Mouse (Mus musculus): ENCODE results near the gene Rad9b. TPM values are rescaled to one million over a fixed set of nuclear protein-coding genes. Genes with fewer than 3 reads are reported as not detected.

Rad9b gene
- polyA plus RNA-seq, 1 experiment, result 7.2 TPM

DNA sequence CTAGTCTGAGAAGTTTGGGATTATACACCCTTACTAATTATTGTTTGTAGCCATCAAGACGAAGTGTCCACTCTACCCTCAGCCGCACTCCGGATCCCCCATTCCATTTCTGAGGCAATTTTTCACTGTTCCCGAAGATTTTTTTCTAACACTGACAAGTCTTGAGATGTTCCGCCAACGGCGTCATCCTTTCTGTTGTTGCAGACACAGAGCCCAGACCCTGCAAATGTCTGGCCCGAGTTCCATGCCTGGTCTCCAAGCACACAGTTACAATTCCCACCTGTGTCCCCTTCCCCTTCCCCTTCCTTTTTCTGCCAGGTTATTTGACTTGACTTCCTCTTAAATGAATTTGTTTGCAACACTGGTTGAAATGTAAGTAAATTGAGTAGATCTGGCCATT is 45.8 kb upstream of the Rad9b start:
- DNase-seq, result no peak
- H3K27me3 ChIP-seq (ENCODE audit: control insufficient read depth, insufficient read depth, low read length), result no peaks in the 10 kb centered on the region
- TF ChIP-seq POLR2A (IDR thresholded peaks at IDR 0.05; ENCODE audit: control insufficient read depth, extremely low read depth, insufficient read depth, low read length, poor library complexity), result no peak
- TF ChIP-seq CTCF (IDR thresholded peaks at IDR 0.05; ENCODE audit: borderline replicate concordance, control insufficient read depth, extremely low read depth, insufficient read depth, low read length, poor library complexity), result no peak
- peaks cover 48% of the 10 kb centered on the region for H3K36me3 ChIP-seq (ENCODE audit: control insufficient read depth, insufficient read depth, low read length)
- 94% methylated on average over 8 of the region's 8 CpGs for whole genome bisulfite sequencing
- no peak overlapping the region for H3K4me3 ChIP-seq (ENCODE audit: control insufficient read depth, insufficient read depth, low read length)
- peaks cover 34% of the 10 kb centered on the region for H3K4me1 ChIP-seq (replicated peaks; ENCODE audit: control insufficient read depth, insufficient read depth, low read length)
- H3K27ac ChIP-seq (ENCODE audit: control insufficient read depth, insufficient read depth, low read length), result no peak overlapping the region

DNA sequence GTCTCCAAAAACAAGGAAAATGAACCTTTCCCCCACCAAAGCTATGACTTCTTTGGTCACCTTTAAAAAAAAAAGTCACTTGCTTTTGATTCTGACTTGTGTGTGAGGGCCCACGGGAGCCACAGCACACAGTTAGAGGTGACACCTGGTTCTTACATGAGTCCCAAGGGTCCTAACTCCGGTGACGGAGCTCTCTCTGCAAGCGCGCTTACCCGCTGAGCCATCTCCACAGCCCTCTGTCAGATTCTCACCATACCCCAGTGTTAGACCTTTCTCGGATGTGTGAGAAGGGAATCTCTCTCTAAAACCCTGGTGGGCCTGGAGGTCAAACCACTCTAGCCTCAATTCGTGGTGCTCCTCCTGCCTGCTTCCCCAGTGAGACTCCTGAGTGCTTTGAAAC is 43.5 kb upstream of the Rad9b start:
- no peak for DNase-seq
- H3K4me3 ChIP-seq (ENCODE audit: control insufficient read depth, insufficient read depth, low read length), result no peak overlapping the region
- WGBS, result 42% methylated on average over 8 of the region's 8 CpGs
- H3K27ac ChIP-seq (ENCODE audit: control insufficient read depth, insufficient read depth, low read length), result peak overlapping the region; percentile 69
- H3K4me1 ChIP-seq (replicated peaks; ENCODE audit: control insufficient read depth, insufficient read depth, low read length), result peaks cover 41% of the 10 kb centered on the region
- TF ChIP-seq CTCF (IDR thresholded peaks at IDR 0.05; ENCODE audit: borderline replicate concordance, control insufficient read depth, extremely low read depth, insufficient read depth, low read length, poor library complexity), result no peak
- TF ChIP-seq POLR2A (IDR thresholded peaks at IDR 0.05; ENCODE audit: control insufficient read depth, extremely low read depth, insufficient read depth, low read length, poor library complexity), result no peak
- H3K36me3 ChIP-seq (ENCODE audit: control insufficient read depth, insufficient read depth, low read length), result peaks cover 24% of the 10 kb centered on the region
- no peaks in the 10 kb centered on the region for H3K27me3 ChIP-seq (ENCODE audit: control insufficient read depth, insufficient read depth, low read length)

DNA sequence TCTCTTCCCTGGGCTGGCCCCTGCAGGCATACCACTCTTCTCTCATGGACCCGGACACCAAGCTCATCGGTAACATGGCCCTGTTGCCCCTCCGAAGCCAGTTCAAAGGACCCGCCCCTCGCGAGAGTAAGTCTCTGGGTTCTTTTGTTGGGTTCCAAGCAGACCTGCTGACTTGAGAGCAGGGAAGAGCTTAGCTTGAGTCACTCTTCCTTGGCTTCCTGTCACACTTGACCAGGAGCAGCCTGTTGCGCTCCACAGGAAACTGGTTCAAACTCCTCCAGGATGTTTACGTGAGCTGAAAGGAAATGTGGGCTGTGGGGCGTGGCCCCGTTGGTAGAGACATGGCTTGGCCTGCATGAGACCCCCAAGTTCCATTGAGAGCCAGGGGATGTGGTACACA is 42.8 kb upstream of the Rad9b start:
- 23% methylated on average over 10 of the region's 10 CpGs for WGBS
- Histone ChIP-seq H3K27me3 (ENCODE audit: control insufficient read depth, insufficient read depth, low read length) (no peaks in the 10 kb centered on the region), H3K36me3 (ENCODE audit: control insufficient read depth, insufficient read depth, low read length) (peaks cover 17% of the 10 kb centered on the region), H3K27ac (ENCODE audit: control insufficient read depth, insufficient read depth, low read length) (peak overlapping the region; percentile 69; the same call in 1 of the 2 replicates), H3K4me1 (replicated peaks; ENCODE audit: control insufficient read depth, insufficient read depth, low read length) (peaks cover 41% of the 10 kb centered on the region), H3K4me3 (ENCODE audit: control insufficient read depth, insufficient read depth, low read length) (no peak overlapping the region)
- peak; percentile 47 for DNase-seq
- TF ChIP-seq CTCF (IDR thresholded peaks at IDR 0.05; ENCODE audit: borderline replicate concordance, control insufficient read depth, extremely low read depth, insufficient read depth, low read length, poor library complexity) (no peak), POLR2A (IDR thresholded peaks at IDR 0.05; ENCODE audit: control insufficient read depth, extremely low read depth, insufficient read depth, low read length, poor library complexity) (no peak)

DNA sequence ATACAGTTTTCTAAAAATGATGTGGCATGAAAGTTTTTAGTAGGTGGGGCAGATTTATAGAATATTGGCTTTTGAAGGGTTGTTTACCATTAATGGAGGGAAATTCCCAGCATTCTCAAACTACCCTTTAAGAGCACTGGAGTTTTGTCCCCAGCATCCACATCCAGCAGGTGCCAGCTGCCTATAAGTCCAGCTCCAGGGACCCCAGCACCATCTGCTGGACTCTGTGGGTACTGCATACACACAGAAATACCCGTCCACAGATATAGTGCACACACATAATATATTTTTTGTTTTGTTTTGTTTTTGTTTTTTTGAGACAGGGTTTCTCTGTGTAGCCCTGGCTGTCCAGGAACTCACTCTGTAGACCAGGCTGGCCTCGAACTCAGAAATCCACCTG is 39.9 kb upstream of the Rad9b start:
- peaks cover 7% of the 10 kb centered on the region for H3K36me3 ChIP-seq (ENCODE audit: control insufficient read depth, insufficient read depth, low read length)
- H3K27me3 ChIP-seq (ENCODE audit: control insufficient read depth, insufficient read depth, low read length), result no peaks in the 10 kb centered on the region
- H3K27ac ChIP-seq (ENCODE audit: control insufficient read depth, insufficient read depth, low read length), result no peak overlapping the region
- H3K4me3 ChIP-seq (ENCODE audit: control insufficient read depth, insufficient read depth, low read length), result no peak overlapping the region
- DNase-seq, result peak; percentile 83
- WGBS, result 63% methylated on average over 2 of the region's 2 CpGs
- TF ChIP-seq CTCF (IDR thresholded peaks at IDR 0.05; ENCODE audit: borderline replicate concordance, control insufficient read depth, extremely low read depth, insufficient read depth, low read length, poor library complexity) (peak; percentile 67; the same call in 1 of the 2 replicates), POLR2A (IDR thresholded peaks at IDR 0.05; ENCODE audit: control insufficient read depth, extremely low read depth, insufficient read depth, low read length, poor library complexity) (no peak)
- H3K4me1 ChIP-seq (replicated peaks; ENCODE audit: control insufficient read depth, insufficient read depth, low read length), result peaks cover 30% of the 10 kb centered on the region

DNA sequence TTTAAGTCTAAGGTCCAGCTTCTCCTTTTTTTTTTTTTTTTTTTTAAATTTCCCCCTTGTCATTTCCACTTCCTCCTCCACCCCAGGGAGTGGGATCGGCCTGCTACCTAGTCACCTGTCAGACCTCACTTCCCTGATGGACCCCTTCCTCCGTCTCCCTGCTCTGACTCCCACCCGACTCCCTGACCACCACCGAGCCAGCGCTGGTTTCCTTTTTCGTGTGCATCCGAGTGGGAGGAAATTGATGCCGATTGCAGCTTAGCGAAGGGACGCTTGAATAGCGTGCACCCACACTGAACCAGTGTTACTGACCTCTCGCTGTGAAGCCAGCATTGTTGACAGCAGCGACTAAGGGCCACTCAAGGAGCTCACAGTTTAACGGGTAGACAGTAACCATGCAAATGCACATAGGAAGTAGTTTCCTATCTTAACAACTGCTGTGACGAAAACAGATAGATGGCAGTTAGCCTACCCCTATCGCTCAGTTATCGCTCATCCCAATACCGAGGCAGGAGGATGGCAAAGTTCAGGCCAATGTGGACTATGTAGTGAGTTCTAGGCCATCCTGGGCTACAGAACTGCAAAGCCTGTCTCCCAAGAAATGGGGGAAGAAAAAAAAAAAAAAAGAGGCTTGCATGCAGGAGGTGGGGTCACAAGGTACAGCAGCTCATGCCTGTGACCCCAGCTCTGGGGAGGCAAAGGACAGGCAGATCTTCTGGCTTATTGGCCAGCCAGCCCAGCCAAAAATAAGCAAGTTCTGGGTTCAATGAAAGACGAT is 38.4 kb upstream of the Rad9b start:
- peak; percentile 35 for DNase-seq
- Histone ChIP-seq H3K4me3 (ENCODE audit: control insufficient read depth, insufficient read depth, low read length) (peak overlapping the region; percentile 91), H3K4me1 (replicated peaks; ENCODE audit: control insufficient read depth, insufficient read depth, low read length) (peaks cover 22% of the 10 kb centered on the region), H3K27ac (ENCODE audit: control insufficient read depth, insufficient read depth, low read length) (peak overlapping the region; percentile 28), H3K36me3 (ENCODE audit: control insufficient read depth, insufficient read depth, low read length) (no peaks in the 10 kb centered on the region), H3K27me3 (ENCODE audit: control insufficient read depth, insufficient read depth, low read length) (no peaks in the 10 kb centered on the region)
- 3% methylated on average over 19 of the region's 19 CpGs for WGBS
- TF ChIP-seq CTCF (IDR thresholded peaks at IDR 0.05; ENCODE audit: borderline replicate concordance, control insufficient read depth, extremely low read depth, insufficient read depth, low read length, poor library complexity), result no peak
- TF ChIP-seq POLR2A (IDR thresholded peaks at IDR 0.05; ENCODE audit: control insufficient read depth, extremely low read depth, insufficient read depth, low read length, poor library complexity), result no peak

DNA sequence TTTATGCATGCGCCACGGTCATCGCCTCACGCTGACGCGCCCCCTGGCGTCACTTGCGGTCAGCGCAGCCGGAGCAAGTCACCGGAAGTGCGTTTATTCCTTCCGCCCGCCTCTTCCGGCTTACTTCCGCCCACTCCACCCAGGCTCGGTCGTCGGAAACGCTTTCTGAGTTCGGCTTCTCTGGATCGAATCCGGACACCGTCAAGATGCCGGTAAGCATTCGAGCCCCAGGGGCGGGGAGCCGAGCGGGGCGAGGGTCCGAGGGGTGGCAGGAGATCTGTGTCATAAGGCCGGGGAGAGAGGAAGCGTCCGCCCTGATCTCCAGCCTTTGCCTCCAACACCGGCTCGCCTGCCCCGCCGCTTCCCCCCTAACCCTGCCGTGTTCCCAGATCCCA is 37.8 kb upstream of the Rad9b start, which contains the start of gene Arpc3:
TSS of gene Arpc3 (plus strand) at position 93 of the 395 bp plus-strand sequence.
- peak; percentile 88 for DNase-seq
- under 1% methylated on average over 39 of the region's 39 CpGs for WGBS

More for the DNA sequence above, 37.8 kb upstream of the Rad9b start, which contains the start of gene Arpc3:
- H3K4me1 ChIP-seq (replicated peaks; ENCODE audit: control insufficient read depth, insufficient read depth, low read length), result peaks cover 15% of the 10 kb centered on the region
- TF ChIP-seq CTCF (IDR thresholded peaks at IDR 0.05; ENCODE audit: borderline replicate concordance, control insufficient read depth, extremely low read depth, insufficient read depth, low read length, poor library complexity) (peak; percentile 86), POLR2A (IDR thresholded peaks at IDR 0.05; ENCODE audit: control insufficient read depth, extremely low read depth, insufficient read depth, low read length, poor library complexity) (peak; percentile 79)
- H3K27me3 ChIP-seq (ENCODE audit: control insufficient read depth, insufficient read depth, low read length), result no peaks in the 10 kb centered on the region
- H3K4me3 ChIP-seq (ENCODE audit: control insufficient read depth, insufficient read depth, low read length), result peak within 1 kb of the TSS; percentile 91
- H3K36me3 ChIP-seq (ENCODE audit: control insufficient read depth, insufficient read depth, low read length), result no peaks in the 10 kb centered on the region
- H3K27ac ChIP-seq (ENCODE audit: control insufficient read depth, insufficient read depth, low read length), result peak within 1 kb of the TSS; percentile 28

All from thymus, adult 2 months (tissue).